Mouse (Mus musculus) midbrain, embryonic 14.5 days (tissue): ENCODE measurements around the gene Sorcs2. TPM values are rescaled to one million over a fixed set of nuclear protein-coding genes. Genes with fewer than 3 reads are reported as not detected.
A peak's percentile ranks its signal among the peaks of the same experiment; 100 is the strongest.

Experiments used
- ATAC-seq: fragments of 200-750 bp; cut with Nextera tagmentation; 2 replicates; pipeline ENCODE4 v1.8.0; 2017; ENCODE audit warnings: moderate number of reproducible peaks, moderate library complexity; ENCODE audit not compliant: low FRiP score, low TSS enrichment
- DNase-seq: peaks from one replicate; pipeline ENCODE4 v3.0.0-alpha.2; 2015
- H3K27ac ChIP-seq: fragments of 300-500 bp; sonication (generic); replicated peaks from 2 replicates; pipeline ENCODE4 v1.5.1; 2014; ENCODE audit warnings: mild to moderate bottlenecking, low read depth, low read length, moderate library complexity
- H3K27me3 ChIP-seq: fragments of 300-500 bp; sonication (generic); 2 replicates; pipeline ENCODE4 v1.6.1; 2014; ENCODE audit warnings: low read length, control low read depth, mixed read lengths; ENCODE audit not compliant: control insufficient read depth, insufficient read depth
- H3K36me3 ChIP-seq: fragments of 300-500 bp; sonication (generic); 2 replicates; pipeline ENCODE4 v1.6.1; 2014; ENCODE audit warnings: low read length, control low read depth; ENCODE audit not compliant: control insufficient read depth, insufficient read depth
- H3K4me1 ChIP-seq: fragments of 300-500 bp; sonication (generic); 2 replicates; pipeline ENCODE4 v1.6.1; 2014; ENCODE audit warnings: mild to moderate bottlenecking, antibody characterized with exemption, low read length, control low read depth; ENCODE audit not compliant: control insufficient read depth, insufficient read depth
- H3K4me2 ChIP-seq: fragments of 300-500 bp; sonication (generic); 2 replicates; pipeline ENCODE4 v1.6.1; 2014; ENCODE audit warnings: mild to moderate bottlenecking, low read length, moderate library complexity
- H3K4me3 ChIP-seq: fragments of 300-500 bp; sonication (generic); replicated peaks from 2 replicates; pipeline ENCODE4 v1.5.1; 2014; ENCODE audit warnings: low read depth, low read length
- H3K9ac ChIP-seq: fragments of 300-500 bp; sonication (generic); replicated peaks from 2 replicates; pipeline ENCODE4 v1.6.1; 2014; ENCODE audit warnings: mild to moderate bottlenecking, low read length, moderate library complexity
- H3K9me3 ChIP-seq: fragments of 300-500 bp; sonication (generic); 2 replicates; pipeline ENCODE4 v1.6.1; 2016; ENCODE audit warnings: low read length, control low read depth, mixed read lengths; ENCODE audit not compliant: control insufficient read depth
- WGBS: fragments of 180-500 bp; shearing (Covaris S2); extraction: QIAGEN DNeasy Blood & Tissue Kit; methylation state at CpG from one replicate; pipeline ENCODE4 v1.1.7; 2014; 5-methylcytosine and 5-hydroxymethylcytosine counted together
- polyA plus RNA-seq: library from polyadenylated mRNA; unstranded; fragments of >200 nt; fragmentation: Nextera tagmentation; extraction: Ambion mirVana; gene quantifications from 2 replicates; pipeline ENCODE4 v1.2.1, GENCODE M21; 2014

Sorcs2 gene
- polyA plus RNA-seq, 1 experiment from 2014 or later, result 15.1 TPM

DNA sequence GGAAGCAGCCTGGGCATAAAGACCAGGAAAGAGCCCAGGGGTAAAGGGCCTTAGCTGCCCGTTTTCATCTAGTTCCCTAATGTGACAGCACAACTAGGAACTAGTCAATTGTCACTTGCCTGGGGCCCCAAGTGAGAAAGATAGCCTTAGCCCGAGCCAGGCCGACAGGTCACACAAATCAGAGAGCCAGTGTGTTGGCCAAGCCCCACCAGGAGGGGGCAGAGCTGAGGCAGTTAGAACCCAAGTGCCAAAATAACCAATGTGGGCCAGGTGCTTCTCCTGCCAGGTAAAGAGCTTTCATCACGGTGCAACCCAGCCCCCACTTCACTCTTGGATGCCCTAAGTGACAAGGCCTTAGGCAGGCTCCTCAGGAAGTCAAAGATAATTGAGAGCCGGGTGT, 106.7 kb downstream of the Sorcs2 start:
- WGBS, result 58% methylated on average over 5 of the region's 5 CpGs

DNA sequence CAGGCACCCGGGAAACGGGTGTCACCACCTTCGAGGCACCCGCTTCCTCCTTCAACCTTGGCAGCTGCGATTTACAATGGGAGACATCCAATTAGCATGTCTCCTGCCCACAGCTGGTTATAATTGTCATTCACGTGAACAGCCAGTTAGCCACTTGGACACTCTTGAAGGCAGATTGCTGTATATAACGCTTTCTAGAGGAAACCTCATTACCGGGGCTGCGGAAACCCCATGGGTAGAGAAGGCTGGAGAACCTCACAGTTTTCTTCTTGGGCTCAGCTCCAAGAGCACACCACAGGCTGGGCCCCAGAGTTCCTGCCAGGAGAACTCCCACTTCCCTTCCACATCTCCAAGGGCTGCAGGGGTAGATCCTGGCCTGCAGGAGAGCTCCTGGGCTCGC, 112.5 kb downstream of the Sorcs2 start:
- H3K27me3 ChIP-seq, result no peaks in the 10 kb centered on the region
- H3K36me3 ChIP-seq, result no peaks in the 10 kb centered on the region
- peak; percentile 22 for DNase-seq
- H3K4me3 ChIP-seq, result no peak overlapping the region
- ATAC-seq, result no peak
- 55% methylated on average over 10 of the region's 10 CpGs for WGBS
- no peak overlapping the region for H3K9ac ChIP-seq
- H3K27ac ChIP-seq, result peak overlapping the region; percentile 32; the same call in 1 of the 2 replicates
- peaks cover 7% of the 10 kb centered on the region; the same call in 1 of the 2 replicates for H3K4me1 ChIP-seq
- H3K4me2 ChIP-seq, result no peak overlapping the region
- H3K9me3 ChIP-seq, result no peaks in the 10 kb centered on the region

More for the DNA sequence above, 106.7 kb downstream of the Sorcs2 start:
- Histone ChIP-seq H3K27ac (no peak overlapping the region), H3K4me2 (no peak overlapping the region), H3K36me3 (no peaks in the 10 kb centered on the region), H3K27me3 (no peaks in the 10 kb centered on the region), H3K4me1 (no peaks in the 10 kb centered on the region), H3K4me3 (no peak overlapping the region), H3K9me3 (no peaks in the 10 kb centered on the region), H3K9ac (no peak overlapping the region)
- ATAC-seq, result no peak
- no peak for DNase-seq

DNA sequence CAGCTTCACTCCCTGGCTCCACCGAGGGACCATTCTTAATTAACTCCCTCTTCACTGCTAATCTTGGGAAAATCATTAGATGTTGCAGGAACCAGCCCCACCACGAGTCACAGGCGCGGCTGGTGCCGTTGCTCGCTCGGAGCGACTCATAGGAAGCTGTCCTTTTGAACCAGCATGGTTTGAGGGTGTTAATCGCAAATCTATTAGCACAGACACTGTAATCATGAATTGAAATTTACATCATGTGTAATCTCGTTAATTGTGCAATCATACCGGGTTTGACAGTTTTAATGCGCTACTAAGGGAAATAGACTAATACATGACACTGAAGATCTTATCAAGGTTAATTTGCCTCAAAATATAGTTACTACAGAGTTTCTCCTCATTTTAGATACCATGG, 118.0 kb downstream of the Sorcs2 start:
- 59% methylated on average over 12 of the region's 12 CpGs for WGBS
- ATAC-seq (no peak), DNase-seq (peak; percentile 35)
- Histone ChIP-seq H3K9ac (no peak overlapping the region), H3K4me2 (no peak overlapping the region), H3K4me3 (no peak overlapping the region), H3K36me3 (no peaks in the 10 kb centered on the region), H3K27ac (0 out of 2 replicates have a peak overlapping the region, but pooled peaks have one; percentile 37), H3K27me3 (no peaks in the 10 kb centered on the region), H3K9me3 (no peaks in the 10 kb centered on the region), H3K4me1 (0 out of 2 replicates have a peak, but pooled peaks cover 8% of the 10 kb centered on the region)

DNA sequence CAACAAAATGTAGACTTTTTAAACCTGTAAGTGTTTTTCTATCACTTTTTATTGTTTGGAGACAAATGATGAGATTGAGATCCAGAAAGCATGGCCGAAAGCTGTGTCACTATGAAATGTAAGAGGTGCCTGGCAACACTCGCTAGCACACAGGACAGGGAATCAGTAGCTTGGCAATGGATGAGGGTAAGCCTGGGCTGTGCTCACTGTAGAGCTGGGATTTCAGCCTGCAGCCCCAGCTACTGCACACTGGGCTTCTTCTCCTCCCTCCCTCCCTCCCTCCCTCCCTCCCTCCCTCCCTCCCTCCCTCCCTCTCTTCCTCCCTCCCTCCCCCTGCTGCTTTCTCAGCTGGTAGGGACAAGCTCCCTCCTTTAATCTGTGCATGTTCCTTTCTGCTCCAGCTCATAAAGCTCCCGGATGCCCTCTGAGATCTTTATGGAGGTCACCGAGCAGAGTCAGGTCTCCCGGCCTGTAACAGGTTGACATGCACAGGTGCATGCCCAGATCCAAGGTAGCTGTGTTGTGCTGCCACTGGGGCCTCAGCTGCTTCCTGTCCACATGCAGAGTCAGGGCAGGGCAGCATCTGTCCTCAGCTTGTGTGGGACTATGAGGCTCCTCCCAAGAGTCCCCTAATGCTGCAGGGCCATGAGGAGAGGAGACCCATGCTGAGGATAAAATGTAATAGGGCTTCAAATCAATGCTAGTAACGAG, 123.1 kb downstream of the Sorcs2 start:
- no peak overlapping the region for H3K27ac ChIP-seq
- H3K4me1 ChIP-seq, result 0 out of 2 replicates have a peak, but pooled peaks cover 7% of the 10 kb centered on the region
- no peak overlapping the region for H3K4me2 ChIP-seq
- no peaks in the 10 kb centered on the region for H3K36me3 ChIP-seq
- H3K4me3 ChIP-seq, result no peak overlapping the region
- H3K27me3 ChIP-seq, result no peaks in the 10 kb centered on the region
- no peaks in the 10 kb centered on the region for H3K9me3 ChIP-seq
- no peak for ATAC-seq
- no peak for DNase-seq
- 67% methylated on average over 6 of the region's 6 CpGs for WGBS
- H3K9ac ChIP-seq, result no peak overlapping the region

DNA sequence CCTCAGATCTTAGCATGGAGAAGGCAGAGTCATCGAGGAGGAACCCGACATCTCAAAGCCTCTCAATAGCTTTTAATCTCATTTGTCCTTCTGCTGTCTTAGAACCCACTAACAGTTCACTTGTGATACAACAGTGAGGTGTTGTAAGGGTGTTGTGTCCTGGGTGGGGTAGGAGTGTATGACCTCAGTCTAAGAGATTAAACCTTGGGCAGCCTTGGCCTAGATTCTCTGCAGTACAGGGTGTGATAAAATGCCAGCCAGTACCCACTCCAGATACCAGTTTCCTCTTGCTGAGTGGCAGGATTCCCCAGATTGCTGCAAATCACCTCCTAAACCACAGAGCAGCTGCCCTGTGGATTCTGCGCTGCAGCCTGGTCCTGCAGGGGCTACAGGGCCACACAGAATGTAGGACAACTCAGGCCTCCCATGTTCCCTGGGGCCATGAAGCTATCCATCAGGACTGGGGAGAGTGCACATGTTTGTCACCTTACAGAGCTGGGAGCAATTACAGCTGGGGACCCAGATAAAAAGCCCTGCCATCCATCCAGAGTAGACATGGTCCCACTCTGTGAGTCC, 130.7 kb downstream of the Sorcs2 start:
- WGBS, result 91% methylated on average over 3 of the region's 3 CpGs
- Histone ChIP-seq H3K4me2 (no peak overlapping the region), H3K27ac (no peak overlapping the region), H3K36me3 (no peaks in the 10 kb centered on the region), H3K27me3 (no peaks in the 10 kb centered on the region), H3K4me3 (no peak overlapping the region), H3K4me1 (no peaks in the 10 kb centered on the region), H3K9ac (no peak overlapping the region), H3K9me3 (no peaks in the 10 kb centered on the region)
- DNase-seq, result no peak
- no peak for ATAC-seq

DNA sequence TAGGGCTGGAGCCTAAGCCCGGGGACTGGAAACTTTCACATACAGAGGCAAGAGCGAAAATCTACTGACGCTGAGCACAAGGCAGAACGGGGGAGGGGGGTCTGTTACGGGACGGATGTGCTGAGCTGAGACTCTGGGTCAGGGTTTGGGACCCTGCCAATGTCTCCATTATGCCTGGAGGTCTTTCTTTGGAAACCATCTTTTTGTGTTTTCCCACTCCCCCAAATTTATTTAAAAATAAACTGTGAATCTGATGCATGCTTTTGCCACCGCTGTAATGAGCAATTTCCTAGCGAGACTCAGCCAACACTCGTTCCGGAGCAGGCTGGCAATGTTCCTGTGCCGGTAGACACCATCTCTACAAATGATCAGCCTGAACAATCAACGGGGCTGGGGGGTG, 137.1 kb downstream of the Sorcs2 start:
- H3K9me3 ChIP-seq, result no peaks in the 10 kb centered on the region
- H3K4me2 ChIP-seq, result no peak overlapping the region
- H3K9ac ChIP-seq, result no peak overlapping the region
- H3K27ac ChIP-seq, result no peak overlapping the region
- DNase-seq, result no peak
- WGBS, result 70% methylated on average over 12 of the region's 12 CpGs
- no peak for ATAC-seq
- H3K27me3 ChIP-seq, result no peaks in the 10 kb centered on the region
- no peaks in the 10 kb centered on the region for H3K36me3 ChIP-seq
- peaks cover 23% of the 10 kb centered on the region for H3K4me1 ChIP-seq
- H3K4me3 ChIP-seq, result no peak overlapping the region

DNA sequence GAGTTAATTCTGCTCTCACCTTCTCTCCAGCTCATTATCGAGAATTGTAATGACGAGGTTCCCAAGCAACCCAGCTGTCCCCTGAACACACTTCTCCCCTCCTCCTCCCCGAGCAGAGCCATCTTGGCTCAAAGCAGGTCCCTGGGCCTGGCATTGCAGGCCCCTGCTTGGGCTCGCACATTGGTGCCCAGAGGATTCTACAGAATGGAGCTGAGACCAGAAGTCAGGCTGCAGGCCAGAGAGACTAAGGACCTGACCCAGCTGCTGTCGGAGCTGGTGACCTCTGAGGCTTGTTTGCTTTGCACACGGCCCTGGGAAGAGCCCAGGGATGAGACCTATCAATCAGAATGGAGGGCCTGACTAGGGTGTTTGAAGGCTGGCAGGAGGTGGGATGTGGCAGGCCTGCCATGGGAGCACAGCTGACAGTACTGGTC, 138.2 kb downstream of the Sorcs2 start:
- H3K9me3 ChIP-seq, result no peaks in the 10 kb centered on the region
- H3K4me2 ChIP-seq, result no peak overlapping the region
- peaks cover 23% of the 10 kb centered on the region for H3K4me1 ChIP-seq
- H3K4me3 ChIP-seq, result no peak overlapping the region
- peak; percentile 17; the same call in 1 of the 2 replicates for ATAC-seq
- no peaks in the 10 kb centered on the region for H3K27me3 ChIP-seq
- H3K27ac ChIP-seq, result peak overlapping the region; percentile 67
- H3K9ac ChIP-seq, result 0 out of 2 replicates have a peak overlapping the region, but pooled peaks have one; percentile 16
- WGBS, result 47% methylated on average over 6 of the region's 6 CpGs
- no peaks in the 10 kb centered on the region for H3K36me3 ChIP-seq
- DNase-seq, result no peak

DNA sequence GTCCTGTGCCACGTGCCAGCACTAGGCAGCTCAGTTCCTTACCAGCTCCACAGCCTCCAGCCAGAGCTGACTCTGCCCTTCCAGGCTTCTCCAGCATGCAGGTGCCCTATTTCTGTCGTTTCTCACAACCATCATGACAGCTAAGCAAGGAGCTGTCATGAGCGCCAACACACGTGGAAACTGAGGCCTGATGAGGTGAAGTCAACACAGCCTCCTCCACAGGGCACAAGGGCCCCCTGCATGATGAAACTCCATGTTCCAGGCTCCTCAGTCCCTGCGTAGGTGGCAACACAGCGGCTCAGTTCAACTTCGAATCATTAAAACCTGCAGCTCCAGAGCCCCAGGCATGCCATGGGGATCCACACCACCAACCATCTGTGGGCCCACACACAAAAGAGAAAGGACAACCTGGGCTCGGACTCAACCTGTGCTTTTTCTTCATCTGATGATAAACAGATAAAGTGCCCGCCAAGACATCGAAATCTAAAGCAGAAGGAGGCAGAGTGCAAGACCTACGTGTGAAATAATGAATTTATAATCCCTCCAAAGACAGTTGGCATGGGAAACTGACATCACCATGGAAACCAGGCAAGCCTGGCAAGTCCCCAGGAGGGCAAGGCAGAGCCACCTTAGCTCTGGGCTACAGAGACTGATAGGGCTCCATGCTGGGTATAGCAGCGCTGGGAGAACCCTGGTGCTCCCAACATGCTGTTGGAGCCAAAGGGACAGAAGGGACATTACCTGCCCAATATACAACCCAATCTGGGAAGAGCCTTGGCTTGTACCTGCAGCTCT, 139.4 kb downstream of the Sorcs2 start:
- Histone ChIP-seq H3K27me3 (no peaks in the 10 kb centered on the region), H3K27ac (peak overlapping the region; percentile 9; the same call in 1 of the 2 replicates), H3K9me3 (no peaks in the 10 kb centered on the region), H3K4me3 (no peak overlapping the region), H3K36me3 (no peaks in the 10 kb centered on the region), H3K9ac (no peak overlapping the region), H3K4me2 (no peak overlapping the region), H3K4me1 (peaks cover 23% of the 10 kb centered on the region)
- peak; percentile 51 for DNase-seq
- 79% methylated on average over 12 of the region's 12 CpGs for WGBS
- no peak for ATAC-seq
